Mouse (Mus musculus) layer of hippocampus, adult 8-10 months (tissue): ENCODE data around the gene Il12a. TPM values are rescaled to one million over a fixed set of nuclear protein-coding genes. Genes with fewer than 3 reads are reported as not detected.

Experiments
- DNase-seq, 2 experiments: peaks; one replicate each; pipeline ENCODE4 v3.0.0; 2022; ENCODE audit warnings: low spot score in 2 of 2
- total RNA-seq, 4 experiments: library from RNA; stranded (reverse); gene quantifications; 2 replicates each; pipeline ENCODE4 v1.2.4; 2022

The Il12a gene
- total RNA-seq: 1 to 10 TPM in 2 of 4 experiments, under 1 TPM in 2; 0.52 to 2.6 (median 0.98) TPM

DNA sequence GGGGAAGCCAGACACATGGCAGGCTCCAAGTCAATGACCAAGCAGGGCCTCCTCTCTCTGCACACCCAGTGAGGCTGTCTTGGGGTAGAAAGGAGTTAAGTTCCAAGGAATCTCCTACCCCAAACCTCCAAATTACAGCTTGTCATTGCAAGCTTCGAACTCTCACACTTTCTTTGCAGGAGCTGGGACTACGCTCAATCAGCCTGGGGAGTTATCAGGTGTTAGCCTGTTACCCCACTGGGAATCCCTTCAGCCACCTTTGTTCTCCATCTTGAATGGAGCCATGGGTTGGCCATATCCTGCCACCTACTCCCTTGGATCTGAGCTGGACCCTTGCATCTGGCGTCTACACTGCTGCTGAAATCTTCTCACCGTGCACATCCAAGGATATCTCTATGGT, at the start of gene Il12a:
TSS of gene Il12a (plus strand) at position 301 of the 400 bp plus-strand sequence.
- DNase-seq: no peak

GRCm38 (mm10) chr3:68642935-68643334, 47.5 kb upstream of the Il12a start:
- DNase-seq: no peak

- no peak for DNase-seq
Observed at GRCm38 (mm10) chr3:68646387-68647130, 43.9 kb upstream of the Il12a start.

GRCm38 (mm10) chr3:68647282-68647681, 43.2 kb upstream of the Il12a start:
- DNase-seq: no peak

DNA sequence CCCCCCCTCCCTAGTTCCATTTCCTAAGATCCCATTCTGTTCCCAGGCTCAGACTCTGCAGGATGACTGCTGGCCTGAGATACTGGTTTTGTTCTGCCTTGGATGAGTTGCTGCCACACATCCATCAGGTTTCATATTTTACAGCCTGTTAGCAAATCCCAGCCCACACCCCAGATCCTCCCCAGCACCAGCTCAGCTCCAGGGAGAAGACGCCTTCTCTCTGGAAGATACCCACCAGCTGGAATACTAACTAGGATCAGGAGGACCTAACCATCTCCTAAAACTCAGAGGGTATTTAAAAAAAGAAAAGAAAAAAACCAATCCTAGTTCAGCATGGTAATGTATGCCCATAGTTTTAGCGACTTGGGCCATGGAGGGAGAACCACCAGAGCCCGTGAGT, 40.2 kb upstream of the Il12a start:
- no peak for DNase-seq

DNA sequence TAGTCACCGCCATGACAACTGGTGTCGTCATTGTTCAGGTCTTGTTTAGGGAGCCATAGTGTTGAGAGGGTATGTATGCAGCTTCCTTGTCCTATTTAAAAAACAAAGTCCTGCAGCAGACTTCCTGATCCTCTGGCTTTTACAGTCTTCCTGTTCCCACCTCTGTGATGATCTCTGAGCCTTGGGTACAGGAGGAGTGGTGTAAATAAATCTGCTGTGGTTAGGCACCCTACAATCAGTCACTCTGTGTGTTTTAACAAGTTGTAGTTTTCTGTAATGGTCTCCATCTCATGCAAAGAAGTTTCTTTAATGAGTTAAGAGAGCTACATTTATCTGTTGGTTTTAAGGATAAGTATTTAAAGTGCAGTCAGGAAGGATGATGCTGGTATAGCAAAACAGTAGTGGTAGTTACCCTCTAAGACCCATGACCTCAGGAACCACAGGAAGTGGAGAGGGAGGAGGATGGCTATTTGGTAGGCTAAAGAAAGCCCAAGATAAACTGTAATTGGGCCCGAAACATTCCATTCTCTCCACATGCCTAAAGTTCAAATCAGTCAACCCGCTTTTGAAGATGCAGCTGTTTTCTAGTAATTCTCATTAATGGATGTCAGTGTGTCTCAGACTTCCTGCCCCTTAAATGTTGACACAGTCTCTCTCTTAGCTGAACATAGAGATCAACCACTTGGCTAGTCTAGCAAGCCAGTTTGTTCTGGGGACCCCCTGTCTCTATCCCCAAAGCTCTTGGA, 33.7 kb upstream of the Il12a start:
- no peak for DNase-seq

- no peak for DNase-seq
Observed at GRCm38 (mm10) chr3:68657589-68658245, 32.7 kb upstream of the Il12a start.

- no peak for DNase-seq
Observed at GRCm38 (mm10) chr3:68659996-68660395, 30.4 kb upstream of the Il12a start.

DNA sequence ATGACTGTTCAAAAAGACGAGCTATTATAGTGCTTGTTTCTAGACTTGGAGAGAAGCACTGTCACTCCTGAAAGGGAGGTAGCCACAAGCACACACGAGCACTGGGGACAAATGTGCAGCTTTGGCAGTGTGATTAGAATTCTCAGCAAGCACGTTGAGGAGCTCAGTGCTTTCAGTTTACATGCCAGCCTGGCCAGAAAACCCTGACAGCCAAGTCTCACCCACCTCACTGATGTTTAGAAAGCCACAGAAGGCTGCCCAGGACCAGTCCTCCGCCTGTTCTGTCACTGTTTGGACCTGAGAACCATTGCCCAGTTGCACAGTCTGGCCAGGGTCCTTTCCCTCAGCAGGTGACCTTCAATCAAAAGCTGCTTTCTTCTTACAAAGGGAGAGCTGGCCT, 29.9 kb upstream of the Il12a start:
- DNase-seq: peak; percentile 26 to 29

DNA sequence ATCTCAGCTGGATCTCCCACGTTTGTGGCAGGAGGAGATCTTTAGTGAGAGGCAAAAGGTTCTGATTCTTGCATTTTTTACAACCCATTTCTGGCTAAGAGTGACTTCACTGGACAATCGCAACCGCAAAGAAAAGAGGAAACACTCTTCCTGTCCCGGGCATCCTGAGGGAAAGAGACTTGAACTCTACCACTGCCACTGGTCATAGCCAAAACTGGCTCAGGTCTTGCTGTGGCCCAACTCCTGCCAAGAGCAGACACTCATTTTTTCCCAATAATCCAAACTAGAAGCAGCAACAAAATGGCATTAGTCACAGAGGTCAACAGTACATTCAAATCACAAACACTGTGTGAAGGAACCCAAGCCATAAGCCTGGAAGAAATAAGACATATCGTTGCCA, 28.1 kb upstream of the Il12a start:
- DNase-seq: no peak

DNA sequence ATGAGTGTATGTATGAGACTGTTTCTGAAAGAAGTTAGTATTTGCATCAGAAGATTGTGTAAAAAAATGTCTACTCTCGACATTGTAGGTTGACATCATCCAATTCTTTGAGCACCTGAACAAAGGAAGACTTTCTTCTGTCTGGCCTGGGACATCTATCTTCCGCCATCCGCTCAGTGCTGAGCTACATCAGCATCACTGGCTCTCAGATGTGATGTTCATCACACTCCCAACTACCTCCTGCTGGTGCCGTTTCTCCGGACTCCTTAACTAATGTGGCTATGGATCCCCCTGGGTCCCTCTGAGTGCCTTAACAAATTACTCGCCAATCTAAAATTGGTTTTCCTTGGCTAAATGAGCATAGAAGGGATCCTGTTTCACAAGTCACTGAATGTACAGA, 26.1 kb upstream of the Il12a start:
- DNase-seq: no peak

GRCm38 (mm10) chr3:68666377-68666776, 24.1 kb upstream of the Il12a start:
- DNase-seq: no peak

DNA sequence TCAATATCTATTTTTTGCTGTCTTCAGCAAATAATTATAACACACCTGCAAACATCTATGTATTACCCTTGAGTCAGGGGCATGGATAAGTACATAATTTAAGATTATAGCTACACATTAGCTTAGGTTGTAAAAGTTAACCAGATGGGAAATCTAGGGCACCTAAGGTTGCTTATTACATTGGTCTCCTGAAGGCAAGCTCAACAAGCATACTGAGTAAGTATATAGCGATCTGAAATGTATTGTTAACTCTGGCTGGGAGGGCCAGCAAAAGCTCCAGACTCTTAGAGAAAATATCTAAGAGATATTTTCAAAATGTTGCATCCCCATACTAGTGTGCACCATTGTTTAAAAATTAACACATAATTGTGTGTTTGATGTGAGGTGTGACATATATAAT, 22.6 kb upstream of the Il12a start:
- DNase-seq: no peak

GRCm38 (mm10) chr3:68669418-68669974, 20.9 kb upstream of the Il12a start:
- no peak for DNase-seq

- no peak for DNase-seq
Observed at GRCm38 (mm10) chr3:68674721-68675120, 15.7 kb upstream of the Il12a start.

- DNase-seq: no peak
Observed at GRCm38 (mm10) chr3:68675216-68675835, 15.1 kb upstream of the Il12a start.

- no peak for DNase-seq
Observed at GRCm38 (mm10) chr3:68675980-68676678, 14.3 kb upstream of the Il12a start.

DNA sequence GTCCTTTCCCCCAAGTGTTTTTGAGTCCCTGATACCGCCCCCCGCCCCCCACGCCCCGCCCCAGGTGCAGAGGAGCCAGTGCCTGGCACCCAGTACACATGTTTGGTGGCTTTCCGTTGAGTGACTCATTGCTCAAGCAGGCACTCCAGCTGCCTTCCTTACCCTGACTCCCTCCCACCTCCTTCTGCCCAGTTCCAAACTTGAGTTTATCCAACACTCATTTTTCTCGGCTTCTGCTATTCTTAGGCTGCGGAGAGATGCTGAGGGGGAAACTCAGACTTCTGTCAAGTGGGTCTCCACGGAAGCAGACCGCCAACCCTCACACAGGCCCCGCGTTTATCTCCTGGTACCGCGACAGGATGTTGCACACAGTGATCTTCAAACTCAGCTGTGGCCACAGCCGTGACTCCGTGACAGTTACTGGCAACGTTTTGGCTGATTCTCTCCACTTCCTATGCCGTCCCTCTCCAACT, 13.6 kb upstream of the Il12a start:
- DNase-seq: peak; percentile 71 to 75

- DNase-seq: no peak
Observed at GRCm38 (mm10) chr3:68678805-68679585, 11.4 kb upstream of the Il12a start.

GRCm38 (mm10) chr3:68683579-68683978, 6.9 kb upstream of the Il12a start:
- no peak for DNase-seq
